Mouse (Mus musculus): ENCODE results near the gene Krt80. TPM values are rescaled to one million over a fixed set of nuclear protein-coding genes. Genes with fewer than 3 reads are reported as not detected.

Gene Krt80
- total and polyA plus RNA-seq, 3 experiments: 2.2 to 3.2 (median 2.8) TPM

GRCm38 (mm10) chr15:101312006-101312405 lies 58.0 kb downstream of the Krt80 start:
- DNase-seq: no peak
- 81% methylated on average over 6 of the region's 6 CpGs for WGBS
- intact Hi-C loops (cut with DNase I): no loop called here

GRCm38 (mm10) chr15:101311087-101311770 lies 58.7 kb downstream of the Krt80 start:
- H3K27ac ChIP-seq: no peak overlapping the region
- H3K4me1 ChIP-seq (ENCODE audit: control insufficient read depth, insufficient read depth, low read length): peaks cover 5% of the 10 kb centered on the region
- 28% methylated on average over 14 of the region's 15 CpGs for WGBS
- DNase-seq: no peak
- no peaks in the 10 kb centered on the region for H3K79me2 ChIP-seq (replicated peaks; ENCODE audit: control insufficient read depth, insufficient read depth, low read length)
- no peak overlapping the region for H3K9ac ChIP-seq (ENCODE audit: low read depth, low read length)
- TF ChIP-seq EP300 (IDR thresholded peaks at IDR 0.05; ENCODE audit: insufficient read depth, low read depth, low read length) (no peak), POLR2A (IDR thresholded peaks at IDR 0.05; ENCODE audit: insufficient read depth, low read depth, low read length) (no peak), CTCF (IDR thresholded peaks at IDR 0.05) (no peak)
- H3K36me3 ChIP-seq (ENCODE audit: control insufficient read depth, insufficient read depth, low read length): no peaks in the 10 kb centered on the region
- no peak overlapping the region for H3K4me3 ChIP-seq
- no peaks in the 10 kb centered on the region for H3K27me3 ChIP-seq (ENCODE audit: control insufficient read depth, insufficient read depth, low read length)
- intact Hi-C loops (cut with DNase I): no loop called here

More at GRCm38 (mm10) chr15:101312006-101312405, 58.0 kb downstream of the Krt80 start:
- H3K27ac ChIP-seq: no peak overlapping the region
- H3K4me3 ChIP-seq: no peak overlapping the region
- H3K79me2 ChIP-seq (replicated peaks; ENCODE audit: control insufficient read depth, insufficient read depth, low read length): no peaks in the 10 kb centered on the region
- TF ChIP-seq POLR2A (IDR thresholded peaks at IDR 0.05; ENCODE audit: insufficient read depth, low read depth, low read length): no peak
- no peak for TF ChIP-seq EP300 (IDR thresholded peaks at IDR 0.05; ENCODE audit: insufficient read depth, low read depth, low read length)
- TF ChIP-seq CTCF (IDR thresholded peaks at IDR 0.05): no peak
- H3K4me1 ChIP-seq (ENCODE audit: control insufficient read depth, insufficient read depth, low read length): peaks cover 7% of the 10 kb centered on the region
- H3K27me3 ChIP-seq (ENCODE audit: control insufficient read depth, insufficient read depth, low read length): no peaks in the 10 kb centered on the region
- no peaks in the 10 kb centered on the region for H3K36me3 ChIP-seq (ENCODE audit: control insufficient read depth, insufficient read depth, low read length)
- H3K9ac ChIP-seq (ENCODE audit: low read depth, low read length): no peak overlapping the region

GRCm38 (mm10) chr15:101309493-101309892 lies 60.5 kb downstream of the Krt80 start:
- Histone ChIP-seq H3K4me1 (ENCODE audit: control insufficient read depth, insufficient read depth, low read length) (peaks cover 5% of the 10 kb centered on the region), H3K9ac (ENCODE audit: low read depth, low read length) (no peak overlapping the region), H3K36me3 (ENCODE audit: control insufficient read depth, insufficient read depth, low read length) (no peaks in the 10 kb centered on the region), H3K27me3 (ENCODE audit: control insufficient read depth, insufficient read depth, low read length) (no peaks in the 10 kb centered on the region), H3K27ac (no peak overlapping the region), H3K79me2 (replicated peaks; ENCODE audit: control insufficient read depth, insufficient read depth, low read length) (no peaks in the 10 kb centered on the region), H3K4me3 (no peak overlapping the region)
- 55% methylated on average over 5 of the region's 5 CpGs for WGBS
- intact Hi-C loops (cut with DNase I): no loop called here
- TF ChIP-seq CTCF (IDR thresholded peaks at IDR 0.05) (no peak), POLR2A (IDR thresholded peaks at IDR 0.05; ENCODE audit: insufficient read depth, low read depth, low read length) (no peak), EP300 (IDR thresholded peaks at IDR 0.05; ENCODE audit: insufficient read depth, low read depth, low read length) (no peak)
- DNase-seq: no peak

GRCm38 (mm10) chr15:101308440-101309348 lies 61.3 kb downstream of the Krt80 start:
- no peak for TF ChIP-seq POLR2A (IDR thresholded peaks at IDR 0.05; ENCODE audit: insufficient read depth, low read depth, low read length)
- no peak for TF ChIP-seq CTCF (IDR thresholded peaks at IDR 0.05)
- no peak for TF ChIP-seq EP300 (IDR thresholded peaks at IDR 0.05; ENCODE audit: insufficient read depth, low read depth, low read length)
- H3K27ac ChIP-seq: peak overlapping the region; percentile 57
- intact Hi-C loops (cut with DNase I): no loop called here
- DNase-seq: peak in 1 of 2 experiments; percentile 62
- no peak overlapping the region for H3K4me3 ChIP-seq
- H3K4me1 ChIP-seq (ENCODE audit: control insufficient read depth, insufficient read depth, low read length): peaks cover 5% of the 10 kb centered on the region
- 50% methylated on average over 13 of the region's 13 CpGs for WGBS
- H3K36me3 ChIP-seq (ENCODE audit: control insufficient read depth, insufficient read depth, low read length): no peaks in the 10 kb centered on the region
- no peaks in the 10 kb centered on the region for H3K79me2 ChIP-seq (replicated peaks; ENCODE audit: control insufficient read depth, insufficient read depth, low read length)
- no peaks in the 10 kb centered on the region for H3K27me3 ChIP-seq (ENCODE audit: control insufficient read depth, insufficient read depth, low read length)
- H3K9ac ChIP-seq (ENCODE audit: low read depth, low read length): no peak overlapping the region

GRCm38 (mm10) chr15:101306459-101306858 lies 63.5 kb downstream of the Krt80 start:
- H3K36me3 ChIP-seq (ENCODE audit: control insufficient read depth, insufficient read depth, low read length): no peaks in the 10 kb centered on the region
- H3K4me1 ChIP-seq (ENCODE audit: control insufficient read depth, insufficient read depth, low read length): peaks cover 5% of the 10 kb centered on the region
- H3K27ac ChIP-seq: no peak overlapping the region
- no peak overlapping the region for H3K4me3 ChIP-seq
- H3K79me2 ChIP-seq (replicated peaks; ENCODE audit: control insufficient read depth, insufficient read depth, low read length): no peaks in the 10 kb centered on the region
- no peak overlapping the region for H3K9ac ChIP-seq (ENCODE audit: low read depth, low read length)
- 88% methylated on average over 4 of the region's 4 CpGs for WGBS
- intact Hi-C loops (cut with DNase I): no loop called here
- no peak for TF ChIP-seq CTCF (IDR thresholded peaks at IDR 0.05)
- TF ChIP-seq POLR2A (IDR thresholded peaks at IDR 0.05; ENCODE audit: insufficient read depth, low read depth, low read length): no peak
- no peak for TF ChIP-seq EP300 (IDR thresholded peaks at IDR 0.05; ENCODE audit: insufficient read depth, low read depth, low read length)
- H3K27me3 ChIP-seq (ENCODE audit: control insufficient read depth, insufficient read depth, low read length): no peaks in the 10 kb centered on the region
- no peak for DNase-seq

Data from heart, adult 2 months (tissue).